Mouse (Mus musculus) brain, adult 10 weeks (tissue): ENCODE results near the gene Car12. TPM values are rescaled to one million over a fixed set of nuclear protein-coding genes. Genes with fewer than 3 reads are reported as not detected.

ENCODE experiments used
- polyA plus RNA-seq: library from polyadenylated mRNA; stranded (reverse); fragments of 350-450 nt; fragmentation: Illumina TruSeq; extraction: RNeasy Lipid Tissue Mini Kit (QIAGEN cat#74804); gene quantifications from one replicate; pipeline ENCODE4 v1.2.3, GENCODE M21; 2015; ENCODE audit warnings: low read depth, low replicate concordance

The Car12 gene
- 17.4 TPM for polyA plus RNA-seq

DNA sequence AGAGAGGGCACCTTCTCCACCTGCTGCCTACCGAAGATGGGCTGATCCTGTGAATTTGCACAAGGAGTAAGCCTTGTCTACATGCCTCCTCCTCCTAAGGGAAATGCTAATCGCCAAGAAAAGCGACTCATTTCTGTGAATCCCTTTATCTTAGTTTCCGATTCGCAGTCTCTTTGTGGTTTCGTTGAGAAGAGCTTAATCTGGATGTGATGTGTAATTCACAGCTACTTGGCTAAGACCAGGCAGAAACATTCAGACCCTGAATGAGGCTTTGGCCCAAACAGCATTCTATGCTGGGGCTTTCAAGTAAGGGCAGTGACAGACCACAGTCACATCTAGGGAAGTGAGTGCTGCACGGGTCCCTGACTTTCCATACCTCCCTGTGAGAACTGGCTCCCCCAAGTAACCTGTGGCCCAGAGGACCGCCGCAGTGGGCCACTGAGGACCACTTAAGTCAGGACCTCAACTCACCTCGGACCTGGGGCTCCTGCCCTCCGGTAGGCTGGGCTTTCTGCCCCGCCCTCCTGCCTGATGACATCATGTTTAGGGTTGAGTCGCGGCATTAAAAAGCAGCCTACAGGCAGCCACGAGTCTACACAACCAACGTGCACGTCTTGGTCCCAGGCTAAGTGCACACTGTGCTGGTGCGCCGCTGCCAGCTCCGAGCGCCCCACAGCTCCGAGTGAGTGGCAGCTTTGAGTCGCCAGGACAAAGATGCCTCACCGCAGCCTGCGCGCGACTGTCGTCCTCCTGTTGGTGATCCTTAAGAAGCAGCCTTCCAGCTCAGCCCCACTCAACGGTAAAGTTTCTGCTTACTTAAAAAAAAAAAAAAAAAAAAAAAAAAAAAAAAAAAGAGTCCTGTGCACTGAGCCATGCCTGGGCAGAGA lies at the start of gene Car12:
Car12 (plus strand) TSS at position 552 of the 887 bp plus-strand sequence.

GRCm38 (mm10) chr9:66795464-66796324 lies 82.2 kb downstream of the Car12 start, which contains the start of gene Aph1b:
Aph1b (minus strand) TSS chr9:66795490.

DNA sequence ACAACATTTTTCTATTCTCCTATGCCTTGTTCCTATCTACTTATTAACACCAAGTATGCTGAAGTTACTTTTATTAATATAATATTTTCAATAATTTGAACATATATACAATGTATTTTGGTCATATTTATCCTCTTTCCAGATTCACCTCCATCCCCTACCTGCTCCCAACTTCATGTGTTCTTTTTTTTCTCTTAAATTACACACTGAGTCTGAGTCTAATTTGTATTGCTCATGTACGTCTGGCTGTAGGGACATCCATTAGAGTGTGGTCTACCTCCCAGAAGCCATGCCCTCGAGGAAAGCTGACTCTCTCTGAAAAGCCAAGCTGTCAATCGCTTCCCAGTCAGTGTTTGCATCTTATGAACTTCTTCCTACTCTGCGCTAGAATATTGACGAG lies 83.3 kb downstream of the Car12 start, which contains the start of gene Gm10647:
Gm10647 (plus strand) TSS at position 301 of the 400 bp plus-strand sequence.

Other genes with a start within 250 kb of the Car12 start
- 0.46 TPM for gene Fbxl22, start 199.1 kb upstream of the Car12 start, polyA plus RNA-seq
- gene Usp3, start 120.5 kb upstream of the Car12 start, polyA plus RNA-seq = 21.5 TPM
- 20.5 TPM for gene Aph1b, start 81.8 kb downstream of the Car12 start, polyA plus RNA-seq
- 0.58 TPM for gene Gm10647, start 83.4 kb downstream of the Car12 start, polyA plus RNA-seq
- gene Aph1c, start 121.0 kb downstream of the Car12 start, polyA plus RNA-seq = 9.4 TPM
- gene Rab8b, start 206.0 kb downstream of the Car12 start, polyA plus RNA-seq = 29.3 TPM
- gene Rps27l, start 232.4 kb downstream of the Car12 start, polyA plus RNA-seq = 73.0 TPM